Mouse (Mus musculus) adrenal gland, adult 8-10 months (tissue): ENCODE measurements around the gene Ccdc88c. TPM values are rescaled to one million over a fixed set of nuclear protein-coding genes. Genes with fewer than 3 reads are reported as not detected.

Experiments used
- DNase-seq: peaks from one replicate; pipeline ENCODE4 v3.0.0; 2022
- total RNA-seq, 4 experiments: library from RNA; stranded (reverse); gene quantifications; 2 replicates each; pipeline ENCODE4 v1.2.4; 2022

Ccdc88c gene
- total RNA-seq, 4 experiments from 2014 or later: 1.4 to 4.0 (median 2.7) TPM

- DNase-seq: no peak
Measured at GRCm38 (mm10) chr12:100925644-100926619, 102.9 kb downstream of the Ccdc88c start.

GRCm38 (mm10) chr12:100924646-100925339 lies 104.1 kb downstream of the Ccdc88c start:
- peak; percentile 24 for DNase-seq

GRCm38 (mm10) chr12:100910731-100911130 lies 118.1 kb downstream of the Ccdc88c start:
- no peak for DNase-seq

- DNase-seq: no peak
Measured at GRCm38 (mm10) chr12:100909765-100910164, 119.1 kb downstream of the Ccdc88c start.

GRCm38 (mm10) chr12:100908298-100909034 lies 120.4 kb downstream of the Ccdc88c start:
- no peak for DNase-seq

GRCm38 (mm10) chr12:100907598-100908297 lies 121.1 kb downstream of the Ccdc88c start, which contains the start of gene Gpr68:
Gene Gpr68 (minus strand): TSS chr12:100908198.
- no peak for DNase-seq

GRCm38 (mm10) chr12:100906861-100907260 lies 122.0 kb downstream of the Ccdc88c start:
- no peak for DNase-seq

- no peak for DNase-seq
Measured at GRCm38 (mm10) chr12:100903761-100904160, 125.1 kb downstream of the Ccdc88c start.

GRCm38 (mm10) chr12:100901386-100901785 lies 127.5 kb downstream of the Ccdc88c start:
- no peak for DNase-seq

- DNase-seq: no peak
Measured at GRCm38 (mm10) chr12:100900901-100901300, 128.0 kb downstream of the Ccdc88c start.

GRCm38 (mm10) chr12:100899111-100899640 lies 129.7 kb downstream of the Ccdc88c start:
- no peak for DNase-seq

- DNase-seq: no peak
Measured at GRCm38 (mm10) chr12:100897736-100898650, 130.9 kb downstream of the Ccdc88c start.

GRCm38 (mm10) chr12:100896661-100897060 lies 132.2 kb downstream of the Ccdc88c start:
- DNase-seq: no peak

- no peak for DNase-seq
Measured at GRCm38 (mm10) chr12:100895504-100895903, 133.4 kb downstream of the Ccdc88c start.

- DNase-seq: no peak
Measured at GRCm38 (mm10) chr12:100890548-100890947, 138.3 kb downstream of the Ccdc88c start.

GRCm38 (mm10) chr12:100887801-100888258 lies 141.0 kb downstream of the Ccdc88c start:
- DNase-seq: no peak

- no peak for DNase-seq
Measured at GRCm38 (mm10) chr12:100886877-100887276, 142.0 kb downstream of the Ccdc88c start.

- no peak for DNase-seq
Measured at GRCm38 (mm10) chr12:100885585-100885984, 143.3 kb downstream of the Ccdc88c start.

GRCm38 (mm10) chr12:100883168-100883567 lies 145.7 kb downstream of the Ccdc88c start:
- DNase-seq: no peak

GRCm38 (mm10) chr12:100878556-100878955 lies 150.3 kb downstream of the Ccdc88c start:
- DNase-seq: no peak
